Mouse (Mus musculus) lung, postnatal 0 days (tissue): ENCODE measurements at regions not wholly inside any gene's neighbourhood (a gene's known extent, or its start where the extent isn't known, plus 50 kb on each side); places are given as distances from the start of the nearest gene placed in this dataset.

Source experiments
- ATAC-seq: fragments of 200-750 bp; cut with Nextera tagmentation; 2 replicates; pipeline ENCODE4 v1.8.0; 2017; ENCODE audit warnings: moderate library complexity
- DNase-seq: peaks from one replicate; pipeline ENCODE4 v3.0.0-alpha.2; 2016; ENCODE audit warnings: low spot score
- H3K27ac ChIP-seq: fragments of 300-500 bp; sonication (generic); 2 replicates; pipeline ENCODE4 v1.5.1; 2014; ENCODE audit warnings: antibody characterized with exemption, mild to moderate bottlenecking, low read length, mixed read lengths
- H3K27me3 ChIP-seq: fragments of 300-500 bp; sonication (generic); replicated peaks from 2 replicates; pipeline ENCODE4 v1.6.1; 2014; ENCODE audit warnings: low read length, mixed read lengths; ENCODE audit not compliant: insufficient read depth
- H3K36me3 ChIP-seq: fragments of 300-500 bp; sonication (generic); 2 replicates; pipeline ENCODE4 v1.6.1; 2014; ENCODE audit warnings: low read length, mixed read lengths; ENCODE audit not compliant: insufficient read depth
- H3K4me1 ChIP-seq: fragments of 300-500 bp; sonication (generic); 2 replicates; pipeline ENCODE4 v1.6.1; 2014; ENCODE audit warnings: antibody characterized with exemption, low read depth, low read length, mixed read lengths; ENCODE audit not compliant: insufficient read depth
- H3K4me2 ChIP-seq: fragments of 300-500 bp; sonication (generic); replicated peaks from 2 replicates; pipeline ENCODE4 v1.6.1; 2014; ENCODE audit warnings: low read depth, mild to moderate bottlenecking, low read length, moderate library complexity, mixed read lengths
- H3K4me3 ChIP-seq: fragments of 300-500 bp; sonication (generic); 2 replicates; pipeline ENCODE4 v1.5.1; 2014; ENCODE audit warnings: low read depth, low read length
- H3K9ac ChIP-seq: fragments of 300-500 bp; sonication (generic); replicated peaks from 2 replicates; pipeline ENCODE4 v1.6.1; 2014; ENCODE audit warnings: low read depth, mild to moderate bottlenecking
- H3K9me3 ChIP-seq: fragments of 300-500 bp; sonication (generic); 2 replicates; pipeline ENCODE4 v1.6.1; 2016; ENCODE audit warnings: low read length, mixed read lengths
- CTCF ChIP-seq: IDR thresholded peaks from 2 replicates; pipeline ENCODE4 v1.5.1; 2016; ENCODE audit warnings: antibody characterized with exemption, mild to moderate bottlenecking
- EP300 ChIP-seq: IDR thresholded peaks from 2 replicates; pipeline ENCODE4 v1.6.1; 2016; ENCODE audit warnings: antibody characterized with exemption, mild to moderate bottlenecking, control low read depth
- WGBS: fragments of 180-500 bp; shearing (Covaris S2); extraction: QIAGEN DNeasy Blood & Tissue Kit; methylation state at CpG from one replicate; pipeline ENCODE4 v1.1.7; 2014; 5-methylcytosine and 5-hydroxymethylcytosine counted together

DNA sequence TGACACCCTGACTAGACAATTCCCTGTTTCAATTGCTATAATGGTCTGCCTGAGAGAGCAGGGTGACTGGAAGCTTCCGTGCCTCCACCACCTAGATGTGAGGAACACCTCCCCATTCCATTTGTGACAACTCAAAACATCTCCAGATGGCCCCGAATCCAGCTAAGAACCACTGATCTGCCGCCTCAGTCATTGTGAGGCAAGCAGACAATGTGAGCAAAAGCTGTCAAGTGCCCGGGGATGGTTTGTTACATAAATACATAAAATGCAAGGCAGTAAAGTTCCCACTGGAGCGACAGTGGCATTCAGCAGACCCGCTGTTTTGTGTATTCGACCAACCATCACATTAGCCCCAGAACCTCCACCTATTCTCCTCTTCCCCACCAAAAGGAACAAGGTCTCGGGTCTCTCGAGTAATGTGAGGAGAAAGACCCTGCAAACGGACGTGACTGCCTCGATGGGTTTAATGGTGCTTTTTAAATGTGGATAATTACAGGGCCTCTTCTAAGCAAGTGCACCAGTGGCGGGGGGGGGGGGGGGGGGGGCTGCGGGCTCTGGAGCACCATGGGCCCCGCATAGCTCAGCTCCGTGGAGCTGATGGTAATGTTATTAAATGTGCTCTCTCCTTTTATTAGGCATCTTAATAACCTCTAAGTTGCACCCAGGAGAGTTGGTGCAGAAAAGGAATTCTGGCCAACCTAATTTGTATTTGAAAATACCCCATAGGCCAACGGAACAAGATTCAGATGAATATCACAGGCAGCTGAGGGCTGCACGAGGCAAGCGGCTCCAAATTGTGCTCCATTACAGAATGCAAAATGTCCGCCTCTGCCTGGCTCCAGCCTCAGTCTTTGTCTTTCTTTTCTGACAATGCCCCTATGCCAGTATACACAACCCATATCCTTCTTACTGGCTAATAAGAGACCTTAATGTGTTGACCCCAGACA lies 360.6 kb upstream of the Clint1 start:
- H3K27me3 ChIP-seq: no peaks in the 10 kb centered on the region
- no peak overlapping the region for H3K4me2 ChIP-seq
- H3K4me1 ChIP-seq: no peaks in the 10 kb centered on the region
- 79% methylated on average over 19 of the region's 20 CpGs for WGBS
- H3K9me3 ChIP-seq: no peaks in the 10 kb centered on the region
- TF ChIP-seq CTCF: no peak
- TF ChIP-seq EP300: no peak
- DNase-seq (no peak), ATAC-seq (no peak)
- H3K36me3 ChIP-seq: no peaks in the 10 kb centered on the region
- no peak overlapping the region for H3K4me3 ChIP-seq
- H3K27ac ChIP-seq: no peak overlapping the region
- H3K9ac ChIP-seq: no peak overlapping the region

DNA sequence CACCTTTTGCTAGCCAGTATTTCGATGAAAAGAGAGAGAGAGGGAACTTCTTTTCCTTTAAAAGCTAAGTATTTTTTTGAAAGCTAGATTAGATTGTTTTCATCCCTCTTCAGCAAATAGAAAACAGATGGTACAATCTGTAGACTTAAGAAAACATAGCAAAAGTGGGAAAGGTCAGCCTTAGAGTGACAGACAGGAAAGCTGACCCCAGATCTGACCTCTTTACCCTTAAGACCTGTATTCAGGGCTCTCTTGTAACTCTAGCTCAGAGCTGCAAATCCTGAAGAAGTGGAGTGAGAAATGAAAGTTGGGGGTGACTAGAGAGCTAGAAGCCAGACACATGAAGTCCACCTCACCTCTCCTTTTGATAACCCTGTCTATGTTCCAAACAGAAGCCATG lies 356.6 kb upstream of the Clint1 start:
- 30% methylated on average over 1 of the region's 1 CpGs for WGBS
- Histone ChIP-seq H3K9me3 (no peaks in the 10 kb centered on the region), H3K9ac (no peak overlapping the region), H3K4me1 (no peaks in the 10 kb centered on the region), H3K36me3 (no peaks in the 10 kb centered on the region), H3K27me3 (no peaks in the 10 kb centered on the region), H3K4me3 (no peak overlapping the region), H3K27ac (no peak overlapping the region), H3K4me2 (no peak overlapping the region)
- DNase-seq: no peak
- TF ChIP-seq EP300 (no peak), CTCF (no peak)
- no peak for ATAC-seq

DNA sequence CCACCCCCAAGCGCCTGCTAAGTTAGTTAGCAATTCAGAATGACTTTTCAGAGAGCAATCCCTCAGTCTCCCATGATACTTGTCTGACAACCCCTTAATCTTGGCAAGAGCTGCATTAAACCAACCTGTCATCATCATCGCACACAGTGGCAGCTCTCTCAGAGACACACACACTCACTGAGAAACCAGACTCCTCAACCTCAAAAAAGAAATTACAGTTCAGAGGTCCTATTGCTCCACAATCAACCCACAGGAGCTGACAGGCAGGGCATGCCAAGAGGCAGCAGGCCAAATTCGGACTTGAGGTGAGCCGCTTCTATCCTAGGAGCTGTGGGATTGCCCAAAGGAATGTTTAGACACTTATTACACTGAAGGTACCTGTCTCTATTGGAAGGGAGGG lies 343.3 kb upstream of the Clint1 start:
- Histone ChIP-seq H3K9me3 (no peaks in the 10 kb centered on the region; the same call in 1 of the 2 replicates), H3K9ac (no peak overlapping the region), H3K27me3 (no peaks in the 10 kb centered on the region), H3K4me1 (no peaks in the 10 kb centered on the region), H3K36me3 (no peaks in the 10 kb centered on the region), H3K4me3 (no peak overlapping the region), H3K27ac (no peak overlapping the region), H3K4me2 (no peak overlapping the region)
- WGBS: 49% methylated on average over 4 of the region's 4 CpGs
- DNase-seq (no peak), ATAC-seq (no peak)
- TF ChIP-seq EP300: no peak
- TF ChIP-seq CTCF: no peak

DNA sequence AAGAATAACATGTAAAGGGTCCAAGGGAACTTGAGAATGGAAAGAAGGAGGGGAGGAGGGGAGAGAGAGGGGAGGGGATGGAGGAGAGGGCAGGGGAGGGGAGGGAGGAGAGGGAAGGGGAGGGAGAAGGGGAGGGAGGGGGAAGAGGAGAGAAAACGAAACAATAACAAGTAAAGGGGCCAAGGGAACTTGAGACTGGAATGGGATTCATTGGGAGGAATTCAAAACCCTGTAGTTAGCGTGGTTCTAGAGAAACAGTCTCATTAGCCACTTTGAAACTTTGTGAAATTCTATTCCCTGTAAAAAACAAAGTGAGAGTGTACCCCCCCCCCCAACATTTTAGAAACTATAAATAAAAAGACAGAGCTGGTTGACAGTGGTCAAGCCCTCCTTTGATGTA lies 342.6 kb upstream of the Clint1 start:
- no peaks in the 10 kb centered on the region; the same call in 1 of the 2 replicates for H3K9me3 ChIP-seq
- H3K27ac ChIP-seq: no peak overlapping the region
- no peak overlapping the region for H3K9ac ChIP-seq
- no peak overlapping the region for H3K4me3 ChIP-seq
- H3K36me3 ChIP-seq: no peaks in the 10 kb centered on the region
- no peak for TF ChIP-seq CTCF
- no peak for TF ChIP-seq EP300
- H3K4me2 ChIP-seq: no peak overlapping the region
- no peaks in the 10 kb centered on the region for H3K27me3 ChIP-seq
- no peaks in the 10 kb centered on the region for H3K4me1 ChIP-seq
- WGBS: 42% methylated on average over 2 of the region's 2 CpGs
- DNase-seq: no peak
- no peak for ATAC-seq

DNA sequence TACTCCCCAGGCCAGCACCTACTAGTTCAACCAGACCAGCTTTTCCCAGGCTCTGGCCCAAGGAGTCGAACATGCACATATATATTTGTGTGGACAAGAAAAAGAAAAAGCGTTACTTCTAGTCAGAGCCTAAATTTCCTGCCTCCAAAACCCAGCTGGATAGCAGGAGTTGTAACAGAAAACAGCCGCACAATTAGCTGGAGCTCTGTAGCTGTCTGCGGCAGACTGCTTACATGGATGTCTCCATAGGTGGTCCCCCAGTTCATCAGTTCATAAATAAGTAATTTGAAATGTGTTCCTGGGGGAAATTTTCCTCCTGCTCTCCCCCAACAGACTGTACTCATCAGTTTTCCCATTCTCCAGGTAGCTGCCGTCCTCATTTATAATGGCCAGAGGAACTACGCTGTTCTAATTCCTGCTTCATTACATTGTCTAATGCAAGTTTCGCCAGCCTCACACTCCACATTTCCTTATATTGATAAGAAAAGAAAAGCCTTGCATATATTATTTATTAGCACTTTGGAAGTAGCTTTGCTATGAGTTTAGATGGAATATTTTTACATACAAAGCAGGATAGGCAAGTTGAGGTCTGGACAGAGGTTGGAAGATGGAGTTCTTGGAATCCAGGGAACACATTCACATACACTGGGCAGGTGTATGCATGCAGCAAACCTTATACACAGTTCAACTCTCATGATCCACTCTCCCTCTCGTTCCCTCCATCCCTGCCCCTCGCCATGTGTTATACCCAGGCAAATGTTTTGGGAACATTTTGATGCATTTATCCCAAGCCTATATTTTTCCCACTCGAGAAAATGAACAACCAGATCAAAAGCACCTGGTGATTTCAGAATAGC lies 337.2 kb upstream of the Clint1 start:
- Histone ChIP-seq H3K9ac (no peak overlapping the region), H3K4me1 (no peaks in the 10 kb centered on the region), H3K4me3 (no peak overlapping the region), H3K4me2 (no peak overlapping the region), H3K9me3 (no peaks in the 10 kb centered on the region; the same call in 1 of the 2 replicates), H3K36me3 (no peaks in the 10 kb centered on the region), H3K27me3 (no peaks in the 10 kb centered on the region), H3K27ac (no peak overlapping the region)
- DNase-seq (no peak), ATAC-seq (no peak)
- no peak for TF ChIP-seq EP300
- no peak for TF ChIP-seq CTCF
- 78% methylated on average over 10 of the region's 10 CpGs for WGBS

DNA sequence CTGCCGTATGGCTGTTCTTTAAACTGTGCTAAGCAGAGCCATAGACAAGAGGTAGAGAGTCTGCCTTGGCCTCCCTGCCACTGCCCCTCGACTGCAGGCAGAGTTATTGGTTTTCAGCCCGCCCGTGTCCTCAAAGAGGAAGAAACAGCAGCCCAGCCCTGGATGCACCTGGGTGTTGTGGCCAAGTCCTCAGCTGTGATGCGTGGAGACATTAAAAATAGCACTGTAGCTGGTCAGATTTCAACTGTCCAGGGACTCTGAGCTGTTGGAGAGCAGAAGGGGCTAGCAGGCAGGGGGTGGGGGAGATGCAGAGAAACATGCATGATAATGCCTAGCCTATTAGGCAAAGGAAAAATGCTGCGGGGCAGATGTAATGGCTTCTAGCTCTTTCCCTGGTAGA lies 327.1 kb upstream of the Clint1 start:
- no peak for TF ChIP-seq EP300
- no peak for TF ChIP-seq CTCF
- ATAC-seq (no peak), DNase-seq (no peak)
- H3K36me3 ChIP-seq: no peaks in the 10 kb centered on the region
- no peaks in the 10 kb centered on the region for H3K9me3 ChIP-seq
- no peak overlapping the region for H3K27ac ChIP-seq
- H3K4me1 ChIP-seq: no peaks in the 10 kb centered on the region
- no peak overlapping the region for H3K4me2 ChIP-seq
- no peak overlapping the region for H3K9ac ChIP-seq
- H3K27me3 ChIP-seq: no peaks in the 10 kb centered on the region
- WGBS: 60% methylated on average over 6 of the region's 6 CpGs
- H3K4me3 ChIP-seq: no peak overlapping the region
